Mouse (Mus musculus) liver, embryonic 12.5 days (tissue): Measurements from ENCODE around the gene Fndc7. TPM values are rescaled to one million over a fixed set of nuclear protein-coding genes. Genes with fewer than 3 reads are reported as not detected.
A peak's percentile ranks its signal among the peaks of the same experiment; 100 is the strongest.
"Not testable (repeated sequence)": the region's sequence is repeated elsewhere in the genome, so short reads cannot be mapped to it uniquely, and the experiment has no call there.

Source experiments
- ATAC-seq: fragments of 200-750 bp; cut with Nextera tagmentation; 2 replicates; pipeline ENCODE4 v1.8.0; 2017; ENCODE audit warnings: moderate number of reproducible peaks, mild to moderate bottlenecking, moderate library complexity
- H3K27ac ChIP-seq: fragments of 300-500 bp; sonication (generic); 2 replicates; pipeline ENCODE4 v1.5.1; 2016; ENCODE audit warnings: mild to moderate bottlenecking
- H3K27me3 ChIP-seq: fragments of 300-500 bp; sonication (generic); replicated peaks from 2 replicates; pipeline ENCODE4 v1.6.1; 2016; ENCODE audit warnings: mild to moderate bottlenecking, moderate library complexity
- H3K36me3 ChIP-seq: fragments of 300-500 bp; sonication (generic); 2 replicates; pipeline ENCODE4 v1.6.1; 2016; ENCODE audit warnings: mild to moderate bottlenecking, moderate library complexity
- H3K4me1 ChIP-seq: fragments of 300-500 bp; sonication (generic); 2 replicates; pipeline ENCODE4 v1.6.1; 2016
- H3K4me2 ChIP-seq: fragments of 300-500 bp; sonication (generic); 2 replicates; pipeline ENCODE4 v1.6.1; 2016; ENCODE audit warnings: mild to moderate bottlenecking, moderate library complexity
- H3K4me3 ChIP-seq: fragments of 300-500 bp; sonication (generic); 2 replicates; pipeline ENCODE4 v1.5.1; 2016; ENCODE audit warnings: mild to moderate bottlenecking, moderate library complexity
- H3K9ac ChIP-seq: fragments of 300-500 bp; sonication (generic); 2 replicates; pipeline ENCODE4 v1.6.1; 2016; ENCODE audit warnings: mild to moderate bottlenecking, moderate library complexity
- H3K9me3 ChIP-seq: fragments of 300-500 bp; sonication (generic); replicated peaks from 2 replicates; pipeline ENCODE4 v1.6.1; 2016; ENCODE audit warnings: mild to moderate bottlenecking, moderate library complexity
- WGBS: fragments of 180-500 bp; shearing (Covaris S2); methylation state at CpG from one replicate; pipeline ENCODE4 v1.1.7; 2016; ENCODE audit not compliant: insufficient replicate concordance; 5-methylcytosine and 5-hydroxymethylcytosine counted together
- polyA plus RNA-seq: library from polyadenylated mRNA; unstranded; fragments of >200 nt; fragmentation: Nextera tagmentation; extraction: Ambion mirVana; gene quantifications from 2 replicates; pipeline ENCODE4 v1.2.1, GENCODE M21; 2016

Gene Fndc7
- polyA plus RNA-seq, 1 experiment from 2014 or later, result 0.10 TPM

DNA sequence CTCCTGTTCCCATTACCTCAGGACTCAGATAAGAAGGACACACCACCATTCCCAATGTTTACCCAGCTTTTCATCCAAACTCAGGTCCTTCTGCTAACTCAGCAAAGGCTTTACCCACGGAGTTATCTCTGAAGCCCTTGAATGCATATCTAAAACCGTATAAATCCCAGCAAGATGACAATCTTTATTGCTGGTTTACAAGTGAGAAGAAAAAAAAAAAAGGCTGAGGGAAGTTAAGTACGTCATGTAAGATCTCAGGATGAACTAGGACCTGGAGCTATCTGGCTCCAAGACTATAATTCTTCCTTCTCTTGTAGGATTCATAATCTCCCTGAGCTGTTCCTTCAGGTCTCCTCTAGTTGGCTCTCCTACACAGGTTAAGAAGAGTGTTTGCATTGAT, 38.3 kb downstream of the Fndc7 start:
- H3K27me3 ChIP-seq, result no peaks in the 10 kb centered on the region
- H3K9ac ChIP-seq, result no peak overlapping the region
- H3K4me2 ChIP-seq, result no peak overlapping the region
- no peak overlapping the region for H3K4me3 ChIP-seq
- 38% methylated on average over 3 of the region's 3 CpGs for WGBS
- no peak for ATAC-seq
- peaks cover 9% of the 10 kb centered on the region; the same call in 1 of the 2 replicates for H3K4me1 ChIP-seq
- no peaks in the 10 kb centered on the region for H3K36me3 ChIP-seq
- H3K27ac ChIP-seq, result no peak overlapping the region
- H3K9me3 ChIP-seq, result no peaks in the 10 kb centered on the region

DNA sequence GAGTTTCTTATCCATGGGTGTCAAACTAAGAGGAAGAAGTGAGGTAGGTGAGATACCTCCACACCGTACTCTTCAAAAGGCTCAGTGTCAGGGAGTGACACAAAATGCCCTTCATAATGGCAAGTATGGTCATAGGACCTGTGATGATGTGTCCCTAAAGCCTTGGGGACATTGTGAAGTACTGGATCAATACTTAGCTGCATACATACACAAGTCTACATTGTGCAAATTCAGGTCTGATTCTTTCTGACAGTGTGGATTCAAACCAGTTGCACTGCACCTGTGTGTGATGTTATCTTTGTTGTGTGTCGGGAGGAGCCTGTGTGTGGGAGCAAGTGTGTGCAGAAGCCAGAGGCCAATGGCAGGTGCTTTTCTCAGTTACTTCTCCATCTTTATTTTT, 38.7 kb downstream of the Fndc7 start:
- no peak overlapping the region for H3K27ac ChIP-seq
- H3K36me3 ChIP-seq, result no peaks in the 10 kb centered on the region
- ATAC-seq, result no peak
- H3K9ac ChIP-seq, result no peak overlapping the region
- H3K4me1 ChIP-seq, result peaks cover 9% of the 10 kb centered on the region; the same call in 1 of the 2 replicates
- H3K27me3 ChIP-seq, result no peaks in the 10 kb centered on the region
- 45% methylated on average over 2 of the region's 2 CpGs for WGBS
- no peak overlapping the region for H3K4me3 ChIP-seq
- no peak overlapping the region for H3K4me2 ChIP-seq
- H3K9me3 ChIP-seq, result no peaks in the 10 kb centered on the region

DNA sequence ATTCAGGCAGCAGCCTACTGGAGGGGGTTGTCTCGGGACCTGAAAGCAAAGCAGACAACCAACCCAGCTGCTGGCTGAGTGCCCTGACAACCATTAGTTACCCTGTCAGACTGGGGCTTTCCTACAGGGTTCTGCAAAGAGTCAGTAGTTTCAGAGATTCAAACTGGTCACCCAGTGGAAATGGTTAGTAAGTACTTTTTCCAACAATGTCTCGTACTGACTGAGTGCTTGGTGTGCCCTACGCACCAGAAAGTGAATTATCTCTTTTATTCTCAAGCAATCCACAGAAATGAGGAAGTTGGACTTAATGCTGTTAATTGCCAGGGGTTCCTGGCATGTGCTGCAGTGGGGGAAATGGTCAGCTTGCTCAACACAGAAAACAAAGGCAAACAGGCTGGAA, 39.3 kb downstream of the Fndc7 start:
- 23% methylated on average over 3 of the region's 3 CpGs for whole genome bisulfite sequencing
- Histone ChIP-seq H3K9me3 (no peaks in the 10 kb centered on the region), H3K27me3 (no peaks in the 10 kb centered on the region), H3K4me1 (peaks cover 9% of the 10 kb centered on the region; the same call in 1 of the 2 replicates), H3K4me2 (no peak overlapping the region), H3K36me3 (no peaks in the 10 kb centered on the region), H3K4me3 (no peak overlapping the region), H3K27ac (no peak overlapping the region), H3K9ac (no peak overlapping the region)
- ATAC-seq, result no peak

DNA sequence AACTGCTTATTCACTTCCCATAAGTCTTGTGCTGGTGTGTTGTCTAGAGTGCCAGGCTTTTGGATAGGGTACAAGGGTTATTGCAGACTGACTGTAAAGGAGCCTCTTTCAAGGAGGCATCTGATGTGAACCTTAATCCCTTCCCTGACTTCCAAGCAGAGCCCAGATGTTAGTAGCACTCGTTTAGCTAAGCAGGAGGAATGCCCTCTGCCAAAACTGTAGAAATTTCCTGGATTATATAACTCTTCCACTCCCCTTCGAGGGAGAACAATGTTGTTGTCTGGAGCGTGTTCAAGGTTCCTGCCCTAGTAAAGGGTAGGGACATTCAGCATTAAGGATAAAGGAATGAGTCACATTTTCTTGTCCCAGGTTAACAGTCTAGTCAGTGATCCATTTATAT, 43.2 kb downstream of the Fndc7 start:
- no peak overlapping the region for H3K4me2 ChIP-seq
- H3K4me3 ChIP-seq, result no peak overlapping the region
- peaks cover 4% of the 10 kb centered on the region; the same call in 1 of the 2 replicates for H3K27me3 ChIP-seq
- no peak overlapping the region for H3K27ac ChIP-seq
- H3K36me3 ChIP-seq, result no peaks in the 10 kb centered on the region
- ATAC-seq, result no peak
- H3K4me1 ChIP-seq, result peaks cover 9% of the 10 kb centered on the region; the same call in 1 of the 2 replicates
- no peak overlapping the region for H3K9ac ChIP-seq
- no peaks in the 10 kb centered on the region for H3K9me3 ChIP-seq
- 58% methylated on average over 3 of the region's 3 CpGs for WGBS

DNA sequence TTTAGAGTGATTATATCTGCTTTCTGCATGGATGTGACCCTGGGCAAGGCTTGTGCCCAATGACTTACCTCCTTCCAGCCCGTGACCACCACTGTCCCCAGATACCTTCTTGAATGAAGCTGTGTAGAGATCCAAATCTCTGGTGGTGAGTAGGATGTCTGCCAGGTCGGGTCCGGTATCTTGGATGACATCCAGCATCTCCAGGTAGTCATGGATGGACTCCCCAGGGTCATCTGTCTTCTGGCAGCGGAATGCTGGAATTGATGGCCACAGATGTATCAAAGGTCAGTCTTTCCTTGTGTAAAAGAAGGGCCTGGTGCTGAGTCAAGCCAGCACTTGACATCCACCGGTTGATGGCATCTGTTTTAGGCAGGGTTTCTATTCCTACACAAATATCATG, 45.3 kb downstream of the Fndc7 start:
- ATAC-seq, result no peak

DNA sequence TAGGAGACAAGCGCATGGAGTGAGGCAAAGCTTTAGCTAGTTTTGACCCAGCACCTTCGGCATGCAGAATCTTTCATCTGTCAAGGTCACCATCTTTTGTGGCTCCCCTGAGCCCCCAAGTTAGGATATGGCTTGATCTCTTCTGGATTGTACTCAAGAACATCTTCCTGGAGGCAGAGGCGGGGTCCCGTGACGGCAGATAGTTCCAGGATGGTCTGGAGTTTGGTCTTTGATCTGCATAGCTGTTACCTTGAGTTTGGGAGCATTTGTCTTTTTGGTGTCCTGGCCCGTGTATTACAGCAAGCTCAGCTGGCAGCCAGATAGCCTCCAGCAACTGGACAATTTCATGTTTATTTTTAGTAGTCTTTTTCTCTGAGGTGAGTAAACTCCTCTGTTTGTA, 45.8 kb downstream of the Fndc7 start:
- ATAC-seq, result no peak
- no peaks in the 10 kb centered on the region for H3K36me3 ChIP-seq
- H3K9me3 ChIP-seq, result no peaks in the 10 kb centered on the region
- H3K27ac ChIP-seq, result no peak overlapping the region
- no peak overlapping the region for H3K4me2 ChIP-seq
- WGBS, result 78% methylated on average over 6 of the region's 6 CpGs
- H3K4me1 ChIP-seq, result peaks cover 5% of the 10 kb centered on the region
- H3K4me3 ChIP-seq, result no peak overlapping the region
- no peak overlapping the region for H3K9ac ChIP-seq
- H3K27me3 ChIP-seq, result peaks cover 4% of the 10 kb centered on the region; the same call in 1 of the 2 replicates

More for the DNA sequence above, 45.3 kb downstream of the Fndc7 start:
- Histone ChIP-seq H3K4me1 (peaks cover under 1% of the 10 kb centered on the region; the same call in 1 of the 2 replicates), H3K4me2 (no peak overlapping the region), H3K27me3 (peaks cover 4% of the 10 kb centered on the region; the same call in 1 of the 2 replicates), H3K36me3 (no peaks in the 10 kb centered on the region), H3K4me3 (no peak overlapping the region), H3K27ac (no peak overlapping the region), H3K9ac (no peak overlapping the region), H3K9me3 (no peaks in the 10 kb centered on the region)
- WGBS, result 58% methylated on average over 5 of the region's 5 CpGs

DNA sequence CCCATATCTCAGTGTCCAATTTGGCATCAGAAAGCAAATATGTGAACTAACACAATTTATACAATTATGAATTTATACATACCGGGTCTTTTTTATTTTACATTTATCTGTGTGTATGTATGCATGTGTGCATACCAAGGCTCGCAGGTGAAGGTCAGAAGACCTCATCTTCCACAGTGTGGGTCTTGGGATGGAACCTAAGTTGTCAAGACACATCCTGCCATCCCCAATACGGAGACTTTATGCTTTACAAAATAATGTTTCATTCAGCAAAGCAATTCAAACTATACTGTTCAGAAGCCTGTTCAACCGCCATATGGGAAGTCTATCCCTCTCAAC, 49.1 kb downstream of the Fndc7 start:
- Histone ChIP-seq H3K36me3 (peaks cover 9% of the 10 kb centered on the region; the same call in 1 of the 2 replicates), H3K9ac (no peak overlapping the region), H3K4me1 (peaks cover 35% of the 10 kb centered on the region), H3K4me2 (no peak overlapping the region), H3K9me3 (no peaks in the 10 kb centered on the region), H3K4me3 (0 out of 2 replicates have a peak overlapping the region, but pooled peaks have one; percentile 82), H3K27me3 (peaks cover 4% of the 10 kb centered on the region; the same call in 1 of the 2 replicates), H3K27ac (no peak overlapping the region)
- ATAC-seq, result peak; percentile 2; the same call in 1 of the 2 replicates
- 36% methylated on average over 4 of the region's 4 CpGs for WGBS

DNA sequence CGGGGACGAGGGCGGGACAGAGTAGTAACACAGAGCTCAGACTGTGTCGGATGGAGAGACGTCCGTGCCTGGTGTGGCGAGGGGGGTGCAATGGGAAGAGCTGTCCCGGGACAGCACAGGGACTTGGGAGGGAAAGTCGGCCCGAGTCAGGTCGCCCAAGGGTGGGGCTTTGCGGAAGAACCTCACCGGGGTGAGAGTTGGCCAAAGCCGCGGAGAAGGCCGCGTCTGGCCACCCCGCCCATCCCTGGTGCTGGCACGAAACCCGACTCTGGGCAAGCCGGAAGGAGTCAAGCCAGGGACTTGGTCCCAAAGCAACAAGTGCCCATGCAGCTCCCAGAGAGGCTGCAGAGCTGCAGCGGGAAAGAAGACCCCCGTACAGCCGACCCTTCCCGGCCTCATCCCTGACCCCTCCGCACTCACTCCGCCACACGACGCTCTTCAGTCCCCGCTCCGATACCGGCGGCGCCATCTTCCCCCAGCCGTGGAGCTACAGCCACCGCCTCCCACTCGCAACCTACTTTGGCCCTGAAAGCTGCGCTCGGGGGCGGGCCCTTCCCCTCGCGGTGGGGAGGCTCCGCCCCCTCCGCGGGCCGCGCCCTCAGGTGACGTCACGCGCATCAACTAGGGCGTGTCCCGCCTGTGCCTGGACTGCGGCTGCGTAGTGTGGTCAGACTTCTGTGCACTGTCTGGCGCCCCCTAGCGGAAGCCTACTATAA, 49.6 kb downstream of the Fndc7 start, which contains the start of gene Stxbp3:
Gene Stxbp3, minus strand, starts transcription at position 527 of the 716 bp plus-strand sequence.
- peak; percentile 94 for ATAC-seq
- Histone ChIP-seq H3K27me3 (peaks cover 4% of the 10 kb centered on the region; the same call in 1 of the 2 replicates), H3K4me3 (peak within 1 kb of the TSS; percentile 82), H3K36me3 (peaks cover 9% of the 10 kb centered on the region; the same call in 1 of the 2 replicates), H3K4me2 (peak within 1 kb of the TSS; percentile 74), H3K9me3 (no peaks in the 10 kb centered on the region), H3K9ac (peak within 1 kb of the TSS; percentile 85), H3K4me1 (peaks cover 35% of the 10 kb centered on the region), H3K27ac (peak within 1 kb of the TSS; percentile 94)
- under 1% methylated on average over 56 of the region's 56 CpGs for WGBS

DNA sequence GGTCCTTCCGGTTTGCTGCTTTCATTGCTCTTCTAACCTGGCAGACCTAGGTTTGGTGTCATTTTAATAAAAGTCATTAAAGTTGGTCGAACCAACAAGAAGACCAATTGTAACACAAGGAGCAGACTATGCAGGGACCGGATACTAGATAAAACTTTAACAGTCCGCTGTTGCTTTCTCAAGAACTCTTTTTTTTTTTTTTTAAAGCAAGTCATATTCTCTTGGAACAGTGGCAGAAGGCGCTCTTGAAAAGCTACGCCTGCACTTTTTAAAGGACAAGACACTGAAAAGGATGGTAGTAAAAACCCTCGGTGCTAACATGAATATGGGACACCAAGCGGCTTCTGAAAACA, 50.2 kb downstream of the Fndc7 start:
- peak overlapping the region; percentile 94 for H3K27ac ChIP-seq
- H3K4me3 ChIP-seq, result peak overlapping the region; percentile 82
- peak overlapping the region; percentile 85 for H3K9ac ChIP-seq
- peak overlapping the region; percentile 74 for H3K4me2 ChIP-seq
- no peak for ATAC-seq
- H3K4me1 ChIP-seq, result peaks cover 35% of the 10 kb centered on the region
- H3K9me3 ChIP-seq, result no peaks in the 10 kb centered on the region
- peaks cover 4% of the 10 kb centered on the region; the same call in 1 of the 2 replicates for H3K27me3 ChIP-seq
- peaks cover 9% of the 10 kb centered on the region; the same call in 1 of the 2 replicates for H3K36me3 ChIP-seq
- WGBS, result 6% methylated on average over 8 of the region's 8 CpGs

DNA sequence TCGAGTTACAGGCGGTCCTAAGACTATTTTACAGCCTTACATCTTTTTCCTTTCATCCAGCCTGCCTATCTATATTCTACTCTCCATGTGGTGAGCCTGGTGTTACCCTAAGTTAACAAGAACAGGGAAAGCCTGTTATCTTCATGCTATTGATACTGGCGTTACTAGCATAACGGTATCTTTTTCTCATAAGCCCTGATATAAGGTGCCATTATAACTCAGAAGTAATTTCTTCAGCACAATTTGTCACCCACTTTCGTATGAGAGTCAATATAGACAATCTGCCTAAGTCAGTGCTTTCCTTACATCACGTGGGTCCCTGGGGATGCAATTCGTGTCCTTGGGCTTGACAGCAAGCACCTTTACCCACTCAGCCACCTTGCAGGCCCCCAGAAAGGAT, 50.8 kb downstream of the Fndc7 start:
- Histone ChIP-seq H3K4me3 (peak overlapping the region; percentile 82), H3K9ac (peak overlapping the region; percentile 85), H3K27me3 (no peaks in the 10 kb centered on the region), H3K36me3 (peaks cover 13% of the 10 kb centered on the region; the same call in 1 of the 2 replicates), H3K9me3 (no peaks in the 10 kb centered on the region), H3K27ac (peak overlapping the region; percentile 94; the same call in 1 of the 2 replicates), H3K4me1 (peaks cover 39% of the 10 kb centered on the region), H3K4me2 (peak overlapping the region; percentile 74)
- 42% methylated on average over 7 of the region's 7 CpGs for WGBS
- ATAC-seq, result no peak

DNA sequence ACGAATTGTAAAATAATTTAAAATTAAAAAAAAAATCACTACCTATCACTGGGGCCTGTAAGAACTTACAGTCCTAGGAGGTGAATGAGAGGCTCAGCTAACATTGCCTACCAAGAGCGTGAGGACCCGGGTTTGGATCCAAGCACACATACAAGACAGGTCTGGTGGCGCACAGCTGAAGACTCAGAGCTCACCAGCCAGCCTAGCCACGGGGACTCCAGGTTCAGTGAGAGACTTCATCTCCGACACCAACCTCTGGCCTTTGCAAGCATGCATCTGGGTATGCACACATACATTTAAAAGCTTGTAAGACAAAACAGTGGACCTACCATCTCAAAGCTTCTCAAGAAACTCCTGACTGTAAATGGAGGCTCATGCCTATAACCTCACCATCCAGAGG, 52.9 kb downstream of the Fndc7 start:
- Histone ChIP-seq H3K9ac (no peak overlapping the region), H3K36me3 (peaks cover 18% of the 10 kb centered on the region; the same call in 1 of the 2 replicates), H3K4me3 (no peak overlapping the region), H3K4me2 (peak overlapping the region; percentile 74; the same call in 1 of the 2 replicates), H3K27me3 (no peaks in the 10 kb centered on the region), H3K27ac (peak overlapping the region; percentile 21; the same call in 1 of the 2 replicates), H3K4me1 (peaks cover 41% of the 10 kb centered on the region), H3K9me3 (no peaks in the 10 kb centered on the region)
- WGBS, result 86% methylated on average over 6 of the region's 6 CpGs
- no peak for ATAC-seq

DNA sequence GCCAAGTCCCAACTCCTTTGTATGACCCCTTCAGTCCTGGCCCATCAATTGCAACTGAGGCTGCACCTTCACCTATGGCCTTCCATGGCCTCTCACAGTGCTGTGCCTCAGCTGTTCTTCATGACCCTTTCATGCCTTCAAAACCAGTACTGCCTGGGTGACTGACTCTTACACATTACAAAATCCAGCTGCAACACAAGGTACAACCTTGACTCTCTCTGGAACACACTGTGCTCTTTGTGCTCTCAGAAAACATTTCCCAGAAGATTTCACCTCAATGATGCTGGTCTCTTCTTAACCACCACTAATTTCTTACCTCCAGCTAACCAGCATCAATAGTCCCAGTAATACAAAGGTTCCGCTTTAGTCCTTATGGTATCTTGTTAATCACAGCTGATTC, 56.1 kb downstream of the Fndc7 start:
- not testable (repeated sequence) for H3K27ac ChIP-seq, H3K4me2 ChIP-seq, H3K27me3 ChIP-seq, H3K9me3 ChIP-seq, ATAC-seq, H3K9ac ChIP-seq, H3K4me3 ChIP-seq
- Histone ChIP-seq H3K4me1 (peaks cover 43% of the 10 kb centered on the region), H3K36me3 (peaks cover 23% of the 10 kb centered on the region; the same call in 1 of the 2 replicates)
- 74% methylated on average over 1 of the region's 1 CpGs for WGBS
